Mouse (Mus musculus) lung, postnatal 0 days (tissue): ENCODE measurements at regions not wholly inside any gene's neighbourhood (a gene's known extent, or its start where the extent isn't known, plus 50 kb on each side); places are given as distances from the start of the nearest gene placed in this dataset.

Experiments
- ATAC-seq: fragments of 200-750 bp; cut with Nextera tagmentation; 2 replicates; pipeline ENCODE4 v1.8.0; 2017; ENCODE audit warnings: moderate library complexity
- DNase-seq: peaks from one replicate; pipeline ENCODE4 v3.0.0-alpha.2; 2016; ENCODE audit warnings: low spot score
- H3K27ac ChIP-seq: fragments of 300-500 bp; sonication (generic); 2 replicates; pipeline ENCODE4 v1.5.1; 2014; ENCODE audit warnings: antibody characterized with exemption, mild to moderate bottlenecking, low read length, mixed read lengths
- H3K27me3 ChIP-seq: fragments of 300-500 bp; sonication (generic); replicated peaks from 2 replicates; pipeline ENCODE4 v1.6.1; 2014; ENCODE audit warnings: low read length, mixed read lengths; ENCODE audit not compliant: insufficient read depth
- H3K36me3 ChIP-seq: fragments of 300-500 bp; sonication (generic); 2 replicates; pipeline ENCODE4 v1.6.1; 2014; ENCODE audit warnings: low read length, mixed read lengths; ENCODE audit not compliant: insufficient read depth
- H3K4me1 ChIP-seq: fragments of 300-500 bp; sonication (generic); 2 replicates; pipeline ENCODE4 v1.6.1; 2014; ENCODE audit warnings: antibody characterized with exemption, low read depth, low read length, mixed read lengths; ENCODE audit not compliant: insufficient read depth
- H3K4me2 ChIP-seq: fragments of 300-500 bp; sonication (generic); replicated peaks from 2 replicates; pipeline ENCODE4 v1.6.1; 2014; ENCODE audit warnings: low read depth, mild to moderate bottlenecking, low read length, moderate library complexity, mixed read lengths
- H3K4me3 ChIP-seq: fragments of 300-500 bp; sonication (generic); 2 replicates; pipeline ENCODE4 v1.5.1; 2014; ENCODE audit warnings: low read depth, low read length
- H3K9ac ChIP-seq: fragments of 300-500 bp; sonication (generic); replicated peaks from 2 replicates; pipeline ENCODE4 v1.6.1; 2014; ENCODE audit warnings: low read depth, mild to moderate bottlenecking
- H3K9me3 ChIP-seq: fragments of 300-500 bp; sonication (generic); 2 replicates; pipeline ENCODE4 v1.6.1; 2016; ENCODE audit warnings: low read length, mixed read lengths
- CTCF ChIP-seq: IDR thresholded peaks from 2 replicates; pipeline ENCODE4 v1.5.1; 2016; ENCODE audit warnings: antibody characterized with exemption, mild to moderate bottlenecking
- EP300 ChIP-seq: IDR thresholded peaks from 2 replicates; pipeline ENCODE4 v1.6.1; 2016; ENCODE audit warnings: antibody characterized with exemption, mild to moderate bottlenecking, control low read depth
- WGBS: fragments of 180-500 bp; shearing (Covaris S2); extraction: QIAGEN DNeasy Blood & Tissue Kit; methylation state at CpG from one replicate; pipeline ENCODE4 v1.1.7; 2014; 5-methylcytosine and 5-hydroxymethylcytosine counted together

- Histone ChIP-seq H3K9ac (no peak overlapping the region), H3K27ac (no peak overlapping the region), H3K4me2 (no peak overlapping the region), H3K27me3 (no peaks in the 10 kb centered on the region), H3K4me1 (no peaks in the 10 kb centered on the region), H3K9me3 (no peaks in the 10 kb centered on the region), H3K36me3 (no peaks in the 10 kb centered on the region), H3K4me3 (no peak overlapping the region)
- ATAC-seq (no peak), DNase-seq (peak; percentile 6)
- TF ChIP-seq EP300 (no peak), CTCF (no peak)
- WGBS = 61% methylated on average over 7 of the region's 7 CpGs
Measured at GRCm38 (mm10) chr13:83075320-83075877, 428.4 kb upstream of the Mef2c start.

GRCm38 (mm10) chr13:83076611-83077010 lies 427.2 kb upstream of the Mef2c start:
- H3K4me1 ChIP-seq = no peaks in the 10 kb centered on the region
- no peak overlapping the region for H3K4me2 ChIP-seq
- H3K27me3 ChIP-seq = no peaks in the 10 kb centered on the region
- H3K4me3 ChIP-seq = no peak overlapping the region
- H3K36me3 ChIP-seq = no peaks in the 10 kb centered on the region
- 82% methylated on average over 2 of the region's 2 CpGs for WGBS
- no peaks in the 10 kb centered on the region for H3K9me3 ChIP-seq
- no peak for TF ChIP-seq CTCF
- TF ChIP-seq EP300 = no peak
- DNase-seq (no peak), ATAC-seq (no peak)
- H3K9ac ChIP-seq = no peak overlapping the region
- H3K27ac ChIP-seq = no peak overlapping the region

GRCm38 (mm10) chr13:83077085-83077484 lies 426.7 kb upstream of the Mef2c start:
- no peaks in the 10 kb centered on the region for H3K4me1 ChIP-seq
- H3K9ac ChIP-seq = no peak overlapping the region
- no peak overlapping the region for H3K4me3 ChIP-seq
- H3K36me3 ChIP-seq = no peaks in the 10 kb centered on the region
- ATAC-seq = no peak
- H3K27ac ChIP-seq = no peak overlapping the region
- WGBS = 77% methylated on average over 1 of the region's 1 CpGs
- TF ChIP-seq CTCF (no peak), EP300 (no peak)
- no peaks in the 10 kb centered on the region for H3K9me3 ChIP-seq
- DNase-seq = no peak
- no peaks in the 10 kb centered on the region for H3K27me3 ChIP-seq
- no peak overlapping the region for H3K4me2 ChIP-seq

- H3K27ac ChIP-seq = no peak overlapping the region
- no peaks in the 10 kb centered on the region for H3K4me1 ChIP-seq
- no peaks in the 10 kb centered on the region for H3K27me3 ChIP-seq
- no peaks in the 10 kb centered on the region for H3K36me3 ChIP-seq
- no peaks in the 10 kb centered on the region for H3K9me3 ChIP-seq
- TF ChIP-seq CTCF = no peak
- TF ChIP-seq EP300 = no peak
- no peak overlapping the region for H3K4me3 ChIP-seq
- H3K4me2 ChIP-seq = no peak overlapping the region
- ATAC-seq (no peak), DNase-seq (no peak)
- WGBS = 25% methylated on average over 1 of the region's 1 CpGs
- no peak overlapping the region for H3K9ac ChIP-seq
Measured at GRCm38 (mm10) chr13:83079291-83079690, 424.5 kb upstream of the Mef2c start.

- Histone ChIP-seq H3K9me3 (no peaks in the 10 kb centered on the region), H3K4me3 (no peak overlapping the region), H3K27me3 (no peaks in the 10 kb centered on the region), H3K9ac (no peak overlapping the region), H3K4me2 (no peak overlapping the region), H3K36me3 (no peaks in the 10 kb centered on the region), H3K27ac (no peak overlapping the region), H3K4me1 (no peaks in the 10 kb centered on the region)
- TF ChIP-seq CTCF = no peak
- no peak for TF ChIP-seq EP300
- DNase-seq = no peak
- WGBS = 80% methylated on average over 3 of the region's 3 CpGs
- ATAC-seq = no peak
Measured at GRCm38 (mm10) chr13:83084948-83085347, 418.9 kb upstream of the Mef2c start.

GRCm38 (mm10) chr13:83099908-83100307 lies 403.9 kb upstream of the Mef2c start:
- H3K4me3 ChIP-seq = no peak overlapping the region
- H3K9me3 ChIP-seq = no peaks in the 10 kb centered on the region
- ATAC-seq = no peak
- TF ChIP-seq CTCF (no peak), EP300 (no peak)
- H3K36me3 ChIP-seq = no peaks in the 10 kb centered on the region
- DNase-seq = no peak
- no peak overlapping the region for H3K9ac ChIP-seq
- 83% methylated on average over 1 of the region's 1 CpGs for WGBS
- H3K4me2 ChIP-seq = no peak overlapping the region
- H3K27me3 ChIP-seq = no peaks in the 10 kb centered on the region
- no peak overlapping the region for H3K27ac ChIP-seq
- no peaks in the 10 kb centered on the region for H3K4me1 ChIP-seq

- Histone ChIP-seq H3K4me1 (no peaks in the 10 kb centered on the region), H3K36me3 (no peaks in the 10 kb centered on the region), H3K4me2 (no peak overlapping the region), H3K9ac (no peak overlapping the region), H3K27ac (no peak overlapping the region), H3K27me3 (no peaks in the 10 kb centered on the region), H3K9me3 (no peaks in the 10 kb centered on the region), H3K4me3 (no peak overlapping the region)
- WGBS = 63% methylated on average over 3 of the region's 3 CpGs
- DNase-seq = no peak
- TF ChIP-seq EP300 (no peak), CTCF (no peak)
- no peak for ATAC-seq
Measured at GRCm38 (mm10) chr13:83110610-83111009, 393.2 kb upstream of the Mef2c start.
